Mouse (Mus musculus) MEL (cell line): ENCODE measurements around the gene Ranbp17. TPM values are rescaled to one million over a fixed set of nuclear protein-coding genes. Genes with fewer than 3 reads are reported as not detected.

Experiments
- DNase-seq: peaks from one replicate; pipeline ENCODE4 v3.0.0; 2011; ENCODE audit warnings: low read depth, low spot score
- H3K27ac ChIP-seq: 2 replicates; pipeline ENCODE4 v1.5.1; 2012; ENCODE audit warnings: low read depth, mild to moderate bottlenecking, control low read depth, low read length, moderate library complexity; ENCODE audit not compliant: control insufficient read depth
- H3K27me3 ChIP-seq, 2 experiments: fragments of 150-350 bp in 1 of 2; sonication (generic) in 1 of 2; 2 replicates each; pipeline ENCODE4 v1.6.1; 2012; ENCODE audit warnings: low read length in 2 of 2, mild to moderate bottlenecking in 2 of 2, improper control_type of control experiment in 1 of 2, moderate library complexity in 1 of 2; ENCODE audit not compliant: insufficient read depth in 2 of 2, control insufficient read depth in 1 of 2
- H3K36me3 ChIP-seq, 2 experiments: 2 replicates each; pipeline ENCODE4 v1.6.1; 2012 to 2014; ENCODE audit warnings: low read length in 2 of 2, improper control_type of control experiment in 1 of 2, inconsistent platforms in 1 of 2, mild to moderate bottlenecking in 1 of 2; ENCODE audit not compliant: insufficient read depth in 2 of 2, control insufficient read depth in 1 of 2
- H3K4me1 ChIP-seq, 2 experiments: fragments of 150-350 bp in 1 of 2; sonication (generic) in 1 of 2; 2 replicates each; pipeline ENCODE4 v1.6.1; 2012; ENCODE audit warnings: low read length in 2 of 2, improper control_type of control experiment in 1 of 2, mild to moderate bottlenecking in 1 of 2; ENCODE audit not compliant: insufficient read depth in 2 of 2, control insufficient read depth in 1 of 2
- H3K4me3 ChIP-seq, 2 experiments: fragments of 150-350 bp in 1 of 2; sonication (generic) in 1 of 2; 2 replicates each; pipeline ENCODE4 v1.5.1; 2012; ENCODE audit warnings: low read depth in 2 of 2, low read length in 2 of 2, mild to moderate bottlenecking in 2 of 2, moderate library complexity in 2 of 2, control low read depth in 1 of 2, improper control_type of control experiment in 1 of 2; ENCODE audit not compliant: control insufficient read depth in 1 of 2, insufficient read depth in 1 of 2
- H3K79me2 ChIP-seq: 2 replicates; pipeline ENCODE4 v1.6.1; 2012; ENCODE audit warnings: mild to moderate bottlenecking, low read length, moderate library complexity; ENCODE audit not compliant: control insufficient read depth, poor library complexity, insufficient read depth
- H3K9ac ChIP-seq: 2 replicates; pipeline ENCODE4 v1.6.1; 2012; ENCODE audit warnings: low read depth, mild to moderate bottlenecking, control low read depth, low read length, moderate library complexity; ENCODE audit not compliant: control insufficient read depth, poor library complexity, severe bottlenecking
- H3K9me3 ChIP-seq: fragments of 150-350 bp; sonication (generic); replicated peaks from 2 replicates; pipeline ENCODE4 v1.6.1; 2012; ENCODE audit warnings: mild to moderate bottlenecking, low read length, improper control_type of control experiment, moderate library complexity; ENCODE audit not compliant: insufficient read depth
- BHLHE40 ChIP-seq: IDR thresholded peaks from 2 replicates; pipeline ENCODE4 v1.6.1; 2012; ENCODE audit warnings: low read depth, mild to moderate bottlenecking, inconsistent platforms, low read length, improper control_type of control experiment, borderline replicate concordance
- CHD1 ChIP-seq: IDR thresholded peaks from 2 replicates; pipeline ENCODE4 v1.6.1; 2012; ENCODE audit warnings: low read depth, mild to moderate bottlenecking, inconsistent platforms, low read length, improper control_type of control experiment
- CHD2 ChIP-seq: IDR thresholded peaks from 2 replicates; pipeline ENCODE4 v1.6.1; 2011; ENCODE audit warnings: low read length, improper control_type of control experiment
- E2F4 ChIP-seq: IDR thresholded peaks from 2 replicates; pipeline ENCODE4 v1.6.1; 2011; ENCODE audit warnings: low read depth, low read length, improper control_type of control experiment, borderline replicate concordance
- ELF1 ChIP-seq: IDR thresholded peaks from 2 replicates; pipeline ENCODE4 v1.6.1; 2014; ENCODE audit warnings: low read depth, mild to moderate bottlenecking, inconsistent platforms, low read length, improper control_type of control experiment, moderate library complexity
- ETS1 ChIP-seq: IDR thresholded peaks from 2 replicates; pipeline ENCODE4 v1.6.1; 2012; ENCODE audit warnings: low read depth, mild to moderate bottlenecking, inconsistent platforms, low read length, improper control_type of control experiment, moderate library complexity
- GATA1 ChIP-seq: IDR thresholded peaks from 2 replicates; pipeline ENCODE4 v1.6.1; 2011; ENCODE audit warnings: low read depth, low read length, improper control_type of control experiment
- HCFC1 ChIP-seq: IDR thresholded peaks from 2 replicates; pipeline ENCODE4 v1.6.1; 2012; ENCODE audit warnings: low read depth, mild to moderate bottlenecking, inconsistent platforms, low read length, improper control_type of control experiment, moderate library complexity
- KAT2A ChIP-seq: conservative IDR thresholded peaks from 2 replicates; pipeline ENCODE4 v1.6.1; 2012; ENCODE audit warnings: low read depth, low read length, improper control_type of control experiment, inconsistent platforms
- MAFK ChIP-seq: IDR thresholded peaks from 2 replicates; pipeline ENCODE4 v1.6.1; 2011; ENCODE audit warnings: low read depth, mild to moderate bottlenecking, low read length, improper control_type of control experiment, borderline replicate concordance
- MAX ChIP-seq: IDR thresholded peaks from 2 replicates; pipeline ENCODE4 v1.6.1; 2011; ENCODE audit warnings: low read length, improper control_type of control experiment
- MAZ ChIP-seq: IDR thresholded peaks from 2 replicates; pipeline ENCODE4 v1.6.1; 2012; ENCODE audit warnings: low read depth, mild to moderate bottlenecking, inconsistent platforms, low read length, improper control_type of control experiment
- MXI1 ChIP-seq: IDR thresholded peaks from 2 replicates; pipeline ENCODE4 v1.6.1; 2011; ENCODE audit warnings: mild to moderate bottlenecking, low read depth, low read length, improper control_type of control experiment
- MYB ChIP-seq: IDR thresholded peaks from 2 replicates; pipeline ENCODE4 v1.6.1; 2011; ENCODE audit warnings: mild to moderate bottlenecking, low read depth, low read length, improper control_type of control experiment
- MYC ChIP-seq: IDR thresholded peaks from 2 replicates; pipeline ENCODE4 v1.6.1; 2011; ENCODE audit warnings: low read depth, mild to moderate bottlenecking, low read length, improper control_type of control experiment, moderate library complexity
- RAD21 ChIP-seq: IDR thresholded peaks from 2 replicates; pipeline ENCODE4 v1.6.1; 2011; ENCODE audit warnings: mild to moderate bottlenecking, low read depth, low read length, improper control_type of control experiment
- RCOR1 ChIP-seq: IDR thresholded peaks from 2 replicates; pipeline ENCODE4 v1.6.1; 2012; ENCODE audit warnings: low read depth, mild to moderate bottlenecking, inconsistent platforms, low read length, improper control_type of control experiment
- SIN3A ChIP-seq: IDR thresholded peaks from 2 replicates; pipeline ENCODE4 v1.6.1; 2012; ENCODE audit warnings: low read length, improper control_type of control experiment, inconsistent platforms
- UBTF ChIP-seq: IDR thresholded peaks from 2 replicates; pipeline ENCODE4 v1.6.1; 2012; ENCODE audit warnings: low read depth, mild to moderate bottlenecking, inconsistent platforms, low read length, improper control_type of control experiment, moderate library complexity, borderline replicate concordance; ENCODE audit not compliant: insufficient read depth
- USF1 ChIP-seq: IDR thresholded peaks from 2 replicates; pipeline ENCODE4 v1.6.1; 2014; ENCODE audit warnings: low read depth, mild to moderate bottlenecking, inconsistent platforms, low read length, improper control_type of control experiment, moderate library complexity
- USF2 ChIP-seq, 2 experiments: IDR thresholded peaks; 2 replicates each; pipeline ENCODE4 v1.6.1; 2011 to 2012; ENCODE audit warnings: improper control_type of control experiment in 2 of 2, low read length in 2 of 2, borderline replicate concordance in 1 of 2, inconsistent platforms in 1 of 2, low read depth in 1 of 2, mild to moderate bottlenecking in 1 of 2; ENCODE audit not compliant: insufficient read depth in 1 of 2
- ZC3H11A ChIP-seq: IDR thresholded peaks from 2 replicates; pipeline ENCODE4 v1.6.1; 2012; ENCODE audit warnings: low read depth, mild to moderate bottlenecking, inconsistent platforms, low read length, improper control_type of control experiment
- ZKSCAN1 ChIP-seq: IDR thresholded peaks from 2 replicates; pipeline ENCODE4 v1.6.1; 2012; ENCODE audit warnings: low read depth, mild to moderate bottlenecking, inconsistent platforms, low read length, improper control_type of control experiment, moderate library complexity
- ZNF384 ChIP-seq: IDR thresholded peaks from 2 replicates; pipeline ENCODE4 v1.6.1; 2012; ENCODE audit warnings: low read depth, mild to moderate bottlenecking, inconsistent platforms, low read length, improper control_type of control experiment
- polyA plus RNA-seq, 2 experiments: library from polyadenylated mRNA; stranded (reverse) in 1 of 2; unstranded in 1 of 2; fragments of >175 nt in 1 of 2; fragments of >200 nt in 1 of 2; gene quantifications; 2 replicates each; pipeline versions ENCODE4 v1.2.1 to v1.2.4; 2012; ENCODE audit warnings: low replicate concordance in 2 of 2, low read depth in 1 of 2; ENCODE audit not compliant: insufficient read length in 2 of 2, insufficient read depth in 1 of 2, missing spikeins in 1 of 2
- total RNA-seq: library from RNA; depleted of rRNA; stranded (reverse); fragments of 300-350 nt; gene quantifications from 2 replicates; pipeline ENCODE4 v1.2.3, GENCODE M21; 2012

Ranbp17 gene
- total and polyA plus RNA-seq, 3 experiments = not detected

- Histone ChIP-seq H3K4me1 (no peaks in the 10 kb centered on the region), H3K36me3 (no peaks in the 10 kb centered on the region), H3K4me3 (no peak overlapping the region), H3K79me2 (no peaks in the 10 kb centered on the region), H3K27me3 (no peaks in the 10 kb centered on the region), H3K9me3 (no peaks in the 10 kb centered on the region), H3K27ac (no peak overlapping the region), H3K9ac (no peak overlapping the region)
- TF ChIP-seq ZC3H11A = no peak
- TF ChIP-seq ETS1 = no peak
- no peak for TF ChIP-seq USF2 (IDR thresholded peaks at IDR 0.05; ENCODE audit: borderline replicate concordance in 1 of 2, insufficient read depth in 1 of 2, low read depth in 1 of 2, low read length in 2 of 2)
- no peak for TF ChIP-seq KAT2A
- TF ChIP-seq HCFC1 = no peak
- TF ChIP-seq ELF1 = no peak
- no peak for TF ChIP-seq MYC
- DNase-seq = no peak
Measured at GRCm38 (mm10) chr11:33512854-33513375, 631 bp downstream of the Ranbp17 start.

DNA sequence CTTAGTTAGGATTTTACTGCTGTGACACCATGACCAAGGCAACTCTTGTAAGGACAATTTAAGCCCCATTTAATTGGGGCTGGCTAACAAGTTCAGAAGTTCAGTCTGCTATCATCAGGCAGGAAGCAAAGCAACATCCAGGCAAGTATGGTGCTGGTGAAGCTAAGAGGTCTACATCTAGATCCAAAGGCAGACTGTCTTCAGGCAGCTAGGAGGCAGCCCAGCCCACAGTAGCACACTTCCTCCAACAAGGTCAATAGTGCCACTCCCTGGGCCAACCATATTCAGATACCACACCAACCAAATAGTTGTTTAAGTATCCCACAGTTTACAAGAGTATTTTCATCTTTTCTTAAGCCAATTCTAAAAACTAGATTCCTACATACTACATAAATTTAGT lies 4.1 kb downstream of the Ranbp17 start:
- Histone ChIP-seq H3K9me3 (no peaks in the 10 kb centered on the region), H3K9ac (no peak overlapping the region), H3K79me2 (no peaks in the 10 kb centered on the region)
- TF ChIP-seq UBTF = no peak
- TF ChIP-seq MYC = no peak
- TF ChIP-seq CHD2 = no peak
- no peak for TF ChIP-seq ZKSCAN1
- no peak for TF ChIP-seq HCFC1
- no peak for TF ChIP-seq MXI1
- no peak for TF ChIP-seq BHLHE40
- TF ChIP-seq, all 39 proteins: peak for 0
- H3K4me1 ChIP-seq = no peaks in the 10 kb centered on the region
- no peak for DNase-seq
- H3K36me3 ChIP-seq = no peaks in the 10 kb centered on the region
- H3K27ac ChIP-seq = no peak overlapping the region
- H3K4me3 ChIP-seq = no peak overlapping the region
- H3K27me3 ChIP-seq = no peaks in the 10 kb centered on the region

GRCm38 (mm10) chr11:33485746-33486145 lies 27.8 kb downstream of the Ranbp17 start:
- no peak for DNase-seq
- no peak overlapping the region for H3K27ac ChIP-seq
- TF ChIP-seq BHLHE40 (no peak), SIN3A (no peak), ZNF384 (no peak), RAD21 (no peak), USF2 (IDR thresholded peaks at IDR 0.05; ENCODE audit: borderline replicate concordance in 1 of 2, insufficient read depth in 1 of 2, low read depth in 1 of 2, low read length in 2 of 2) (no peak), MYC (no peak), USF1 (no peak), MAZ (no peak), E2F4 (no peak), KAT2A (no peak), MAFK (no peak), MYB (no peak), MXI1 (no peak), RCOR1 (no peak), MAX (no peak), GATA1 (no peak), CHD1 (no peak)
- H3K79me2 ChIP-seq = no peaks in the 10 kb centered on the region
- no peaks in the 10 kb centered on the region for H3K4me1 ChIP-seq
- H3K9ac ChIP-seq = no peak overlapping the region
- no peaks in the 10 kb centered on the region; a peak in 1 of 4 replicates for H3K27me3 ChIP-seq
- H3K4me3 ChIP-seq = no peak overlapping the region
- H3K36me3 ChIP-seq = no peaks in the 10 kb centered on the region
- H3K9me3 ChIP-seq = no peaks in the 10 kb centered on the region
